8 mouse cellular contexts compared by ENCODE assay signal in genomic region chr13:73383585-73383984, GRCm38 (mm10). TPM values are rescaled to one million over a fixed set of nuclear protein-coding genes. Genes with fewer than 3 reads are reported as not detected.
DNase-seq lines count a peak whose midpoint lies in the region; ATAC-seq and TF ChIP-seq lines count a peak whose summit lies in the region.

No protein-coding gene starts in this region.

- H3K4me1 ChIP-seq in kidney, adult 2 months (ENCODE audit: control insufficient read depth, insufficient read depth, low read length): no peaks in the 10 kb centered on the region
- no peaks in the 10 kb centered on the region for H3K4me1 ChIP-seq in MEL (ENCODE audit: control insufficient read depth in 1 of 2, insufficient read depth in 2 of 2, low read length in 2 of 2)

- H3K27ac ChIP-seq in kidney, adult 2 months (ENCODE audit: insufficient read depth, low read depth, low read length): no peak overlapping the region
- no peak overlapping the region for H3K27ac ChIP-seq in MEL (ENCODE audit: control insufficient read depth, low read depth, low read length)

- no peak for TF ChIP-seq CTCF in kidney, adult 2 months (conservative IDR thresholded peaks at IDR 0.05; ENCODE audit: insufficient read depth, insufficient read length, low read depth, low read length)
- TF ChIP-seq CTCF in MEL (IDR thresholded peaks at IDR 0.05 in 2 of 3, conservative IDR thresholded peaks at IDR 0.05 in 1 of 3; ENCODE audit: control insufficient read depth in 1 of 3, insufficient read depth in 1 of 3, low read depth in 2 of 3, low read length in 3 of 3, poor library complexity in 1 of 3, severe bottlenecking in 1 of 3): peak; percentile 19 to 67 (median 60); a peak in 4 of 6 replicates

- H3K9ac ChIP-seq in MEL (ENCODE audit: control insufficient read depth, low read depth, low read length, poor library complexity, severe bottlenecking): no peak overlapping the region

- H3K4me3 ChIP-seq in kidney, adult 2 months (ENCODE audit: insufficient read depth, low read depth, low read length): no peak overlapping the region
- no peak overlapping the region for H3K4me3 ChIP-seq in MEL (ENCODE audit: control insufficient read depth in 1 of 2, insufficient read depth in 1 of 2, low read depth in 2 of 2, low read length in 2 of 2)

- H3K27me3 ChIP-seq in kidney, adult 2 months (replicated peaks; ENCODE audit: control insufficient read depth, insufficient read depth, low read length): no peaks in the 10 kb centered on the region
- peaks cover 4 to 6% of the 10 kb centered on the region in 2 experiments; a peak in 3 of 4 replicates for H3K27me3 ChIP-seq in MEL (ENCODE audit: control insufficient read depth in 1 of 2, insufficient read depth in 2 of 2, low read length in 2 of 2)

- no peak for ATAC-seq in cerebellum, adult (ENCODE audit: insufficient number of reproducible peaks, low FRiP score, low TSS enrichment)

- H3K79me2 ChIP-seq in MEL (ENCODE audit: control insufficient read depth, insufficient read depth, low read length, poor library complexity): no peaks in the 10 kb centered on the region

- H3K36me3 ChIP-seq in kidney, adult 2 months (ENCODE audit: control insufficient read depth, insufficient read depth, low read length): no peaks in the 10 kb centered on the region
- H3K36me3 ChIP-seq in MEL (ENCODE audit: control insufficient read depth in 1 of 2, insufficient read depth in 2 of 2, low read length in 2 of 2): no peaks in the 10 kb centered on the region

- TF ChIP-seq POLR2A in kidney, adult 2 months (IDR thresholded peaks at IDR 0.05; ENCODE audit: low read depth, low read length): no peak
- no peak for TF ChIP-seq POLR2A in MEL (IDR thresholded peaks at IDR 0.05; ENCODE audit: control insufficient read depth in 1 of 2, insufficient read depth in 1 of 2, low read depth in 1 of 2, low read length in 2 of 2, poor library complexity in 1 of 2)

- H3K9me3 ChIP-seq in MEL (replicated peaks; ENCODE audit: insufficient read depth, low read length): no peaks in the 10 kb centered on the region

- peak; percentile 39 for DNase-seq in kidney, adult 2 months
- DNase-seq in kidney, adult 11 months: no peak
- peak; percentile 66 to 70 for DNase-seq in B cell, adult 2 months
- DNase-seq in MEL (ENCODE audit: low read depth, low spot score): peak; percentile 64
- peak; percentile 20 for DNase-seq in hindlimb bud, embryonic 11.5 days (ENCODE audit: extremely low spot score, low read depth, low spot score)
- peak; percentile 10 for DNase-seq in thymus, postnatal 0 days (ENCODE audit: low spot score)
- no peak for DNase-seq in frontal cortex, postnatal 10 days (ENCODE audit: low spot score in 2 of 2)

- WGBS in kidney, adult 2 months: 72% methylated on average over 3 of the region's 3 CpGs

- TF ChIP-seq RAD21 in MEL (IDR thresholded peaks at IDR 0.05; ENCODE audit: low read depth, low read length): peak; percentile 56

- no peak for TF ChIP-seq EP300 in MEL (IDR thresholded peaks at IDR 0.05; ENCODE audit: low read depth in 1 of 2, low read length in 2 of 2)

TF ChIP-seq in MEL, 35 proteins besides CTCF, POLR2A, EP300 and RAD21:
- TF ChIP-seq POLR2AphosphoS5 (IDR thresholded peaks at IDR 0.05; ENCODE audit: borderline replicate concordance, low read depth, low read length): no peak
- TF ChIP-seq ELF1 (IDR thresholded peaks at IDR 0.05; ENCODE audit: low read depth, low read length): no peak
- no peak for TF ChIP-seq TAL1 (IDR thresholded peaks at IDR 0.05; ENCODE audit: low read length)
- no peak for TF ChIP-seq TCF12 (IDR thresholded peaks at IDR 0.05; ENCODE audit: low read depth, low read length)
- TF ChIP-seq USF1 (IDR thresholded peaks at IDR 0.05; ENCODE audit: low read depth, low read length): no peak
- no peak for TF ChIP-seq RCOR1 (IDR thresholded peaks at IDR 0.05; ENCODE audit: low read depth, low read length)
- TF ChIP-seq MYB (IDR thresholded peaks at IDR 0.05; ENCODE audit: low read depth, low read length): no peak
- TF ChIP-seq ETS1 (IDR thresholded peaks at IDR 0.05; ENCODE audit: low read depth, low read length): no peak
- TF ChIP-seq E2F4 (IDR thresholded peaks at IDR 0.05; ENCODE audit: borderline replicate concordance, low read depth, low read length): no peak
- TF ChIP-seq TBP (IDR thresholded peaks at IDR 0.05; ENCODE audit: low read depth, low read length): no peak
- no peak for TF ChIP-seq MEF2A (IDR thresholded peaks at IDR 0.05; ENCODE audit: extremely low read depth, insufficient replicate concordance, low read depth, low read length, poor library complexity, severe bottlenecking)
- no peak for TF ChIP-seq ZMIZ1 (IDR thresholded peaks at IDR 0.05; ENCODE audit: low read depth, low read length)
- TF ChIP-seq ZC3H11A (IDR thresholded peaks at IDR 0.05; ENCODE audit: low read depth, low read length): 0 out of 2 replicates have a peak, but pooled peaks have one; percentile 27
- TF ChIP-seq SMC3 (IDR thresholded peaks at IDR 0.05; ENCODE audit: low read depth, low read length): peak; percentile 45
- TF ChIP-seq POLR2AphosphoS2 (IDR thresholded peaks at IDR 0.05; ENCODE audit: low read length): no peak
- no peak for TF ChIP-seq MAZ (IDR thresholded peaks at IDR 0.05; ENCODE audit: low read depth, low read length)

RNA-seq across cellular contexts. Expression of gene Ndufs6, which starts 55.2 kb away (rescaled TPM):
- polyA plus RNA-seq in kidney, adult 2 months (2012; rRNA removed): 191 and 319 TPM in 2 replicates
- total RNA-seq in MEL (2012; rRNA removed): 248 and 266 TPM in 2 replicates
- polyA plus RNA-seq in MEL (2012; ENCODE audit: insufficient read depth in 1 of 2, insufficient read length in 2 of 2, low read depth in 1 of 2, low replicate concordance in 2 of 2, missing spikeins in 1 of 2): 100 to 1,000 TPM in 1 of 2 experiments, not detected in 1; 276 TPM
- 405 and 440 TPM in 2 replicates for polyA plus RNA-seq in thymus, postnatal 0 days (2015; fragmentation: Nextera tagmentation; extraction: Ambion mirVana)

RNA-seq across cellular contexts. Expression of gene Mrpl36, which starts 55.3 kb away (rescaled TPM):
- polyA plus RNA-seq in kidney, adult 2 months (2012; rRNA removed): 95.0 and 108 TPM in 2 replicates
- total RNA-seq in MEL (2012; rRNA removed): 140 and 142 TPM in 2 replicates
- 100 to 1,000 TPM in 1 of 2 experiments, not detected in 1; 147 TPM for polyA plus RNA-seq in MEL (2012; ENCODE audit: insufficient read depth in 1 of 2, insufficient read length in 2 of 2, low read depth in 1 of 2, low replicate concordance in 2 of 2, missing spikeins in 1 of 2)
- 190 and 210 TPM in 2 replicates for polyA plus RNA-seq in thymus, postnatal 0 days (2015; fragmentation: Nextera tagmentation; extraction: Ambion mirVana)

Comparison
In these comparisons a context has a peak if more than half of its experiments do, and no peak if none do; other contexts are left out.
1. DNase-seq: peak in kidney, adult 2 months (single experiment), B cell, adult 2 months (2 of 2), MEL (single experiment), hindlimb bud, embryonic 11.5 days (single experiment) and thymus, postnatal 0 days (single experiment); none in kidney, adult 11 months (single experiment) and frontal cortex, postnatal 10 days (0 of 2).